Mouse (Mus musculus) stomach, embryonic 15.5 days (tissue): ENCODE measurements around the gene Fgd6. TPM values are rescaled to one million over a fixed set of nuclear protein-coding genes. Genes with fewer than 3 reads are reported as not detected.

Experiments
- ATAC-seq: fragments of 200-750 bp; cut with Nextera tagmentation; 2 replicates; pipeline ENCODE4 v1.8.0; 2017; ENCODE audit warnings: low read depth, moderate number of reproducible peaks, moderate TSS enrichment; ENCODE audit not compliant: insufficient read depth, low FRiP score
- H3K27ac ChIP-seq: fragments of 300-500 bp; sonication (generic); 2 replicates; pipeline ENCODE4 v1.5.1; 2015; ENCODE audit warnings: mild to moderate bottlenecking, inconsistent platforms
- H3K27me3 ChIP-seq: fragments of 300-500 bp; sonication (generic); replicated peaks from 2 replicates; pipeline ENCODE4 v1.6.1; 2015; ENCODE audit warnings: inconsistent platforms
- H3K36me3 ChIP-seq: fragments of 300-500 bp; sonication (generic); 2 replicates; pipeline ENCODE4 v1.6.1; 2015; ENCODE audit warnings: inconsistent platforms
- H3K4me1 ChIP-seq: fragments of 300-500 bp; sonication (generic); 2 replicates; pipeline ENCODE4 v1.6.1; 2015; ENCODE audit warnings: inconsistent platforms
- H3K4me2 ChIP-seq: fragments of 300-500 bp; sonication (generic); 2 replicates; pipeline ENCODE4 v1.6.1; 2015; ENCODE audit warnings: mild to moderate bottlenecking, inconsistent platforms
- H3K4me3 ChIP-seq: fragments of 300-500 bp; sonication (generic); replicated peaks from 2 replicates; pipeline ENCODE4 v1.5.1; 2015; ENCODE audit warnings: inconsistent platforms
- H3K9ac ChIP-seq: fragments of 300-500 bp; sonication (generic); 2 replicates; pipeline ENCODE4 v1.6.1; 2015; ENCODE audit warnings: inconsistent platforms
- H3K9me3 ChIP-seq: fragments of 300-500 bp; sonication (generic); 2 replicates; pipeline ENCODE4 v1.6.1; 2016; ENCODE audit warnings: inconsistent platforms
- WGBS: fragments of 180-500 bp; shearing (Covaris S2); methylation state at CpG from one replicate; pipeline ENCODE4 v1.1.7; 2015; 5-methylcytosine and 5-hydroxymethylcytosine counted together
- polyA plus RNA-seq: library from polyadenylated mRNA; unstranded; fragments of >200 nt; fragmentation: Nextera tagmentation; extraction: Ambion mirVana; gene quantifications from 2 replicates; pipeline ENCODE4 v1.2.1, GENCODE M21; 2015

Fgd6 gene
- polyA plus RNA-seq, 1 experiment from 2014 or later, result 3.6 TPM

DNA sequence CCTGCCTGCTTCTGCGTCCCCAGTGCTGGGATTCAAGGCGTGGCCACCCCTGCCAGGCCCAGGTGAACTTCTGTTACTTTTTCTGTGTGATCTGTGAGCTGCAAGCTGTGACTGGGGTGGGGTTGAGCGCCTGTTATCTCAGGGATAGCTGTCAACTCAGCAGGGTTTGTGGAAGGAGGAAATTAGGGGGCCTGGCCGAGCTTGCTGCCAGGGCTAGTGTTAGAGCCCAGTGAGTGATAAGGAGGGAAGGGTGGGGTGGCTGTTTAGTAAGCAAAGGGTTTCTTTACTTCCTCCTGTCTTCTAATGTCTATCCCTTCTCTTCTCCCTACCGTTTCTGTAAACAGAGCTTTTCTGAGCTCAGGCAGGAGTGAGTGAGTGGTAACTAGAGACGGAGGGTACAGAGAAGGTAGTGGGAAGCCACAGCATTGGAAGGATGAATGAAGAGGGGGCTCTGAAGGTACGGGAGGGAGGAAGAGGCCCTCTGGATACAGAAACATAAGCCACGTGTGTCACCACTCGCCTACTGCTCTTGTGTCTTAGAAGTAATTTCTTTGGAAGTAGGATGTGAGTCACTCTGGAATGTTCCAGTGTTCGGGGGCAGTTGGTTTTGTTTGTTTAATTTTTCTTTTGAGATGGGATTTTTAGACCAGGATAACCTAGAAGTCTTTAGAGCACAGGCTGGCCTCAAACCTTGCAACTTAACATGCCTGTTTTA is 12.2 kb downstream of the Fgd6 start:
- peak; percentile 90 for ATAC-seq
- H3K36me3 ChIP-seq, result no peaks in the 10 kb centered on the region
- no peaks in the 10 kb centered on the region for H3K9me3 ChIP-seq
- H3K4me2 ChIP-seq, result no peak overlapping the region
- 31% methylated on average over 10 of the region's 10 CpGs for WGBS
- H3K9ac ChIP-seq, result no peak overlapping the region
- no peak overlapping the region for H3K4me3 ChIP-seq
- 0 out of 2 replicates have a peak overlapping the region, but pooled peaks have one; percentile 31 for H3K27ac ChIP-seq
- no peaks in the 10 kb centered on the region for H3K27me3 ChIP-seq
- peaks cover 11% of the 10 kb centered on the region; the same call in 1 of the 2 replicates for H3K4me1 ChIP-seq

DNA sequence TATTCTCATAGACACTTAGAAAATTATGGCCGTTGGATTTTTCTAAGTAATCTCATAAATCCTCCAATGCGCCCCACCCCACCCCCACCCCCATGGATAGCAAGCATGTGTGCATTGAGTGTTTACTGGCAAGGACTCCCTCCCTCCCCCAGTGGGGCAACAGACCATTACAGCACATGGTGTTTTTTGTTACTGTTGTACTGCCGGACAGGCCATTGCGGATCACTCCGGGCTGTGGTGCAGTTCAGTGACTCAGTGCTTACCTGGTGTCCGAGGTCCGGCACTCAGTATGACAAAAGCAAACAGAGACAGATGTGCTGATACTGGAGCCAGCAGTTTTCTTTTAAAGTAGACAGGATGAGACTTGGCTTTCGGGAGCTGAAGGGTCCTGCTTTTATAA is 13.3 kb downstream of the Fgd6 start:
- H3K4me3 ChIP-seq, result no peak overlapping the region
- H3K36me3 ChIP-seq, result no peaks in the 10 kb centered on the region
- peaks cover 11% of the 10 kb centered on the region; the same call in 1 of the 2 replicates for H3K4me1 ChIP-seq
- ATAC-seq, result 0 out of 2 replicates have a peak, but pooled peaks have one; percentile 24
- WGBS, result 49% methylated on average over 8 of the region's 8 CpGs
- no peaks in the 10 kb centered on the region for H3K27me3 ChIP-seq
- no peak overlapping the region for H3K9ac ChIP-seq
- peak overlapping the region; percentile 31; the same call in 1 of the 2 replicates for H3K27ac ChIP-seq
- no peak overlapping the region for H3K4me2 ChIP-seq
- H3K9me3 ChIP-seq, result no peaks in the 10 kb centered on the region

DNA sequence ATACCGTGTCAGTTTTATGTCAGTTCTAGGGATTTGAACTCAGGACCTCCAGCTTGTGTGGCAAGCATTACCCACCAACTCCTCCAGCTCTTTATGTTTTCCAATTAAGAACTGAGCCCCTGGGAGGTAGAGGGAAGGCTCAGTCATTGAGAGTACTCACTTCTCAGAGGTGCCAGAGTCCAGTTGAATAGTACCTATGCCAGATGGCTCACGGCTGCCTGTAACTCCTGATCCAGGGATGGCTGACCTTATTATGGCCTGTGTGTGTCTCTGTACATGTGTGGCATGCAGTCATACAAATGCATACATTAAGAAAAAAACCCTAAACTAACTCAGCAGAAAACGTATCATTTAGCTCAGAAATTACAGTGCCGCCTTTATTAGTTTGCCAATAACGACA is 14.9 kb downstream of the Fgd6 start:
- H3K4me3 ChIP-seq, result no peak overlapping the region
- H3K4me1 ChIP-seq, result peaks cover 11% of the 10 kb centered on the region; the same call in 1 of the 2 replicates
- WGBS, result 91% methylated on average over 5 of the region's 5 CpGs
- no peaks in the 10 kb centered on the region for H3K36me3 ChIP-seq
- ATAC-seq, result no peak
- no peak overlapping the region for H3K27ac ChIP-seq
- no peak overlapping the region for H3K9ac ChIP-seq
- no peaks in the 10 kb centered on the region for H3K27me3 ChIP-seq
- H3K9me3 ChIP-seq, result no peaks in the 10 kb centered on the region
- no peak overlapping the region for H3K4me2 ChIP-seq

GRCm38 (mm10) chr10:94056487-94056886 is 20.7 kb downstream of the Fgd6 start:
- Histone ChIP-seq H3K27ac (no peak overlapping the region), H3K4me3 (no peak overlapping the region), H3K27me3 (no peaks in the 10 kb centered on the region), H3K4me2 (no peak overlapping the region), H3K9ac (no peak overlapping the region), H3K9me3 (no peaks in the 10 kb centered on the region), H3K4me1 (peaks cover 9% of the 10 kb centered on the region; the same call in 1 of the 2 replicates), H3K36me3 (no peaks in the 10 kb centered on the region)
- ATAC-seq, result no peak
- 82% methylated on average over 6 of the region's 6 CpGs for WGBS

GRCm38 (mm10) chr10:94059618-94060055 is 23.8 kb downstream of the Fgd6 start:
- Histone ChIP-seq H3K27ac (0 out of 2 replicates have a peak overlapping the region, but pooled peaks have one; percentile 21), H3K4me1 (peaks cover 9% of the 10 kb centered on the region; the same call in 1 of the 2 replicates), H3K9me3 (no peaks in the 10 kb centered on the region), H3K4me2 (no peak overlapping the region), H3K36me3 (no peaks in the 10 kb centered on the region), H3K27me3 (no peaks in the 10 kb centered on the region), H3K4me3 (no peak overlapping the region), H3K9ac (no peak overlapping the region)
- peak; percentile 53; the same call in 1 of the 2 replicates for ATAC-seq
- 79% methylated on average over 8 of the region's 8 CpGs for WGBS

DNA sequence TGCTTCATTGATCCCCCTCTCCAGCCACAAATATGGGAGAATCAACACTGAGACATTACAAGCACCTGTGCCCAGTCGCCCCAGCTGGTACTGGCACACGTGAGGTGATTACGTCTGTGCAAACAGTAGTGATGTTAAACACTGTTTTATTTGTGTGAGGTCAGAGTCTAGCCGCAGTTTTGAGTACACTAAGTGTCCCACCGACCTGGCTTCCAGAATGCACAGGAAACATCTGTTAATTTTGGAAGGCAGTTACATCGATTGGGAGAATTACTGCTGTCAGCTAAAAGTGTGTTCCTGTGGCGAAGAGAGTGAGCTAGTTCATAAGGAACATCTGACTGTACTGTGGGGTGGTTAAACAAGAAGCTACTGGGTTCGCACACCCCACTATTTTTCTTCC is 24.4 kb downstream of the Fgd6 start:
- no peaks in the 10 kb centered on the region for H3K9me3 ChIP-seq
- peaks cover 9% of the 10 kb centered on the region; the same call in 1 of the 2 replicates for H3K4me1 ChIP-seq
- H3K4me3 ChIP-seq, result no peak overlapping the region
- WGBS, result 40% methylated on average over 8 of the region's 8 CpGs
- no peaks in the 10 kb centered on the region for H3K36me3 ChIP-seq
- peak overlapping the region; percentile 35; the same call in 1 of the 2 replicates for H3K27ac ChIP-seq
- H3K9ac ChIP-seq, result no peak overlapping the region
- no peaks in the 10 kb centered on the region for H3K27me3 ChIP-seq
- H3K4me2 ChIP-seq, result no peak overlapping the region
- no peak; the same call in 1 of the 2 replicates for ATAC-seq

DNA sequence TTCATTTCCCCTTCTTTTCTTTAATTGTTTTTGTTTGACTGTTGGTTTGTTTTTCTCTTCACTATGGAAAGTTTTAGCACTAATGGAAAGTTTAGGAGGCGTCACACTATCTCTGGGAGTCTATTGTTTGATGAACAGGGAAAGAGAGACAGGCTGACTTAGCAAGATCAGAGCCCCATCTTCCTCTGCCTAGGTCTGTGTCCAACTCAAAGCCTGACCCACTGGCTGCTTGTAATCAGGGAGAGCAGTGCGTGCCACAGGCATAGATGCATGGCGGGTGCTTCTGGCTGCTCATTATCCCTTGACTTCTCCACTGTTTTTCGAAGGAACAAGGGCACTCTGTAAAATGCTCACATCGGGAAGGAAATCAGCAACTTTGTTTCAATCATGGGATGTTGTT is 26.6 kb downstream of the Fgd6 start:
- H3K4me2 ChIP-seq, result no peak overlapping the region
- no peaks in the 10 kb centered on the region for H3K27me3 ChIP-seq
- H3K36me3 ChIP-seq, result no peaks in the 10 kb centered on the region
- H3K9me3 ChIP-seq, result no peaks in the 10 kb centered on the region
- no peak overlapping the region for H3K4me3 ChIP-seq
- 75% methylated on average over 5 of the region's 5 CpGs for WGBS
- no peak overlapping the region for H3K9ac ChIP-seq
- H3K27ac ChIP-seq, result no peak overlapping the region
- no peak for ATAC-seq
- peaks cover 9% of the 10 kb centered on the region; the same call in 1 of the 2 replicates for H3K4me1 ChIP-seq

DNA sequence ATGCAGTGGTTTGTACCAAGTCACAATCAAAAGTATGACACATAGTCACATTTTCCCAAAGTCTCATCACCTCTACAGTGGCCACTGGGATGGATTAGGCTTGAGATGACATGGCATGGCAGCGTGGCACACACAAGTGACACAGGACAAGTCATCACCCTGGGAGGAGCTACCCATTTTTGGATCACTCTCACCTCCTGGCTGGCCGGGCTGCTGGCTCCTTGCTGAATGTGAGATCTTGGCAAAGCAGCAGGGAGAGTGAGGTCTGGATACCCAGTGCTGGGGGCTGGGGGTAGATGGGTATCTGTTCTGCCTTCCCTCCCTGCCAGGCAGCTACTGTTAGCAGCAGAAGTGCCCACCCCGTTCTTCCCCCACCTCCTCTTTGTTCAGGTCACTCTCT is 31.1 kb downstream of the Fgd6 start:
- H3K36me3 ChIP-seq, result no peaks in the 10 kb centered on the region
- H3K27me3 ChIP-seq, result no peaks in the 10 kb centered on the region
- no peak overlapping the region for H3K9ac ChIP-seq
- H3K4me1 ChIP-seq, result 0 out of 2 replicates have a peak, but pooled peaks cover 1% of the 10 kb centered on the region
- H3K4me3 ChIP-seq, result no peak overlapping the region
- no peak overlapping the region for H3K4me2 ChIP-seq
- no peaks in the 10 kb centered on the region for H3K9me3 ChIP-seq
- no peak overlapping the region for H3K27ac ChIP-seq
- ATAC-seq, result no peak
- 76% methylated on average over 3 of the region's 3 CpGs for WGBS

DNA sequence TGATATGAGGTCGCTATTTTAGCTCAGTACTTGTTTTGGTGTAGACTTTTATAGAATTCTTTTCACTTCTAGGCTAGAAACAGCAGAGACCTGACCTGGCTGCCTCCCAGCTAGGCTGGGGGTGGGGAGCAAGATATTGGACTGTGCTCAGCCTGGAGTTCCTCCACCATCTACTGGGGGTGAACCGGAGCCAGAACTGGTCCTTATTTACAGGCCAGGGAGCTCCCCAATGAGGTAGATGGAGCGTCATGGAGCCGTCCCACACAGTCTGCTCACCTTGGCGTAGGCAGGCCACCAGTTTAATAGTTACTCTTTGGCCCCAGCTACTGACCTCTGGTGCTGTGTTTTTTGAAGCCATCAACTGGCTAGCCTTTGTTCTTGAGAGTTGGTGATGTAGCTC is 32.9 kb downstream of the Fgd6 start:
- Histone ChIP-seq H3K4me1 (peaks cover 15% of the 10 kb centered on the region), H3K9ac (no peak overlapping the region), H3K4me3 (no peak overlapping the region), H3K27me3 (no peaks in the 10 kb centered on the region), H3K4me2 (no peak overlapping the region), H3K36me3 (no peaks in the 10 kb centered on the region), H3K27ac (no peak overlapping the region), H3K9me3 (no peaks in the 10 kb centered on the region)
- WGBS, result 80% methylated on average over 5 of the region's 5 CpGs
- ATAC-seq, result no peak

DNA sequence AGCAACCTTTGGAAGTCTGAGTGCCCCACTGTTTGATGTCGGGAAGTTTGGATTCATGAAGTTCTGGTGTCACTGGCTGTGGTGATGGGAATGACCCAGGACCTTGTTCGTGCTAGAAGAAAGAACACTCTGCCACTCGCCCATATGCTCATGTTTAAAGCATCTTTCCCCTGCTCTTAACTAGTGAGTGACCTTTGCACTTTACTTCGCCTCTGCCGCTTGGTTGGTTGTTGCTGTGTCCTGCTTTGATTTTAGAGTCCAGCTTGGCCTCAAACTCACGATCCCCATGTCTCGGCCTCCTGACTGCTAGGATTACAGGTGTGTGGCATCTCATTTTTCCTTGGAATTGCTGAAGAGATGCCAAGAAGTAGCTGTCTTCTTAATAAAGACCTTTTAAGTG is 35.8 kb downstream of the Fgd6 start:
- Histone ChIP-seq H3K4me2 (no peak overlapping the region), H3K36me3 (no peaks in the 10 kb centered on the region), H3K27ac (no peak overlapping the region), H3K4me3 (no peak overlapping the region), H3K9me3 (no peaks in the 10 kb centered on the region), H3K27me3 (no peaks in the 10 kb centered on the region), H3K9ac (no peak overlapping the region), H3K4me1 (peaks cover 15% of the 10 kb centered on the region)
- 78% methylated on average over 7 of the region's 7 CpGs for WGBS
- ATAC-seq, result no peak

DNA sequence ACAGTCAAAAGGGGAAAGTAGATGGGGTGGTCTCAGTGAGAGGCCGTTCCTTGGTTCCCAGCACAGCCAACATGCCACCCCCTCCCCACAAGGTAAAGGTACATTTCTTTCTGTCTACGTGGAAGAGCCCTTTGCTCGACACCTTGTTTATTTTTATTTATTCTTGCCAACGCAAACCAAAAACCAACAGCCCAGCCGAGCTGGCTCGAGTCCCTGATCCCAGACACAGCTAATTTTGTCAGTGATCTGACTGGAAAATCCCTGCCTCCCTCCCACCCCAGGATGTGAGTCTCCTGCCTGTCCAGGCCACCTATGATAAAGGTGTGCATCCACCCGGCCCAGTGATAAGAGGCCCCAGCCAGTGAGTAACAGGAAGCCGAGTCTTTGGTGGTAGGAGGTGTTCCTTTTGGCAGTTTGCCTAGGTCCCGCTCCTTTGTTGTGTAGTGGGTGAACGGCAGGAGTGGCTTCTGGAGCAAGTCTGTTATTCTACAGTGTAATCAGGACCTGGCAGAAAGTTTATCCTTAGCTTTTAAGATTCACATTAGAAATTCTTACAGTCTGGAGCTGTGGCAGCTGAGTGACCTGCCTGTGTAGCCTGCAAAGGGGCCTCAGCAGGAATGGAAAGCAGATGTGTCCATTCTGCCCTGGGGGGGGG is 36.6 kb downstream of the Fgd6 start:
- no peaks in the 10 kb centered on the region for H3K27me3 ChIP-seq
- no peaks in the 10 kb centered on the region for H3K36me3 ChIP-seq
- ATAC-seq, result peak; percentile 57
- no peak overlapping the region for H3K4me3 ChIP-seq
- no peak overlapping the region for H3K9ac ChIP-seq
- H3K27ac ChIP-seq, result peak overlapping the region; percentile 54; the same call in 1 of the 2 replicates
- H3K9me3 ChIP-seq, result no peaks in the 10 kb centered on the region
- 28% methylated on average over 10 of the region's 10 CpGs for WGBS
- H3K4me2 ChIP-seq, result peak overlapping the region; percentile 16; the same call in 1 of the 2 replicates
- H3K4me1 ChIP-seq, result peaks cover 15% of the 10 kb centered on the region

DNA sequence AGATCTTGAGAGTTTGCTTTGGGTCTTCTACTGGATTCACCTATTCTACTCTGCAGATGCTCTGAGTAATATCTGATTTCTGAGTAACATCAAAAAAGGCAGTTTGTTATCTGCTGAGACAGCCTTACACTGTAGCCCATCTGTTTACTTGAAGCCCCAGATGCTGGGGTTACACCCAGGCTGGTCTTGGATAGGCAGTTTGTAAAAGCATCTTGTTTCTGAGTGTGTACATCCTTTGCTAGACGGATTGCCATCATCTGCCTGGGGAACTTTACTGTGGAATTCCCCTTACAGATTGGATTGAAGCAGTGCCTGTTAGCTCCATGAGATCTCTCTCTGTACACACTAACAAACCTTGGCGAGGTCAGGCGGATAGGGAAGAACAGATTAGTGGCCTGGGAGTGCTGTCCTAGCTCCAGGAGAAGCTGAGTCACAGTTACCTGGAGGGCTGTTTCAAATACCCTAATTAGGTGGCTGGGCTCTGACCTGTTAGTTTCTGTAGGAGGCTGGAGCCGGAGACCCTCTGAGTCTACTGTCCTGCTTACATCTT is 37.2 kb downstream of the Fgd6 start:
- H3K27me3 ChIP-seq, result no peaks in the 10 kb centered on the region
- 49% methylated on average over 4 of the region's 4 CpGs for whole genome bisulfite sequencing
- H3K27ac ChIP-seq, result peak overlapping the region; percentile 54
- no peaks in the 10 kb centered on the region for H3K9me3 ChIP-seq
- ATAC-seq, result peak; percentile 72
- peaks cover 15% of the 10 kb centered on the region for H3K4me1 ChIP-seq
- H3K36me3 ChIP-seq, result no peaks in the 10 kb centered on the region
- no peak overlapping the region; the same call in 1 of the 2 replicates for H3K4me2 ChIP-seq
- H3K4me3 ChIP-seq, result no peak overlapping the region
- H3K9ac ChIP-seq, result no peak overlapping the region
